Mouse (Mus musculus): Measurements from ENCODE around the gene Bhlhe23. TPM values are rescaled to one million over a fixed set of nuclear protein-coding genes. Genes with fewer than 3 reads are reported as not detected.
A peak's percentile ranks its signal among the peaks of the same experiment; 100 is the strongest.

Gene Bhlhe23
- 1.2 and 1.9 TPM in 2 replicates for polyA plus RNA-seq (2016; fragmentation: Nextera tagmentation; extraction: Ambion mirVana)

DNA sequence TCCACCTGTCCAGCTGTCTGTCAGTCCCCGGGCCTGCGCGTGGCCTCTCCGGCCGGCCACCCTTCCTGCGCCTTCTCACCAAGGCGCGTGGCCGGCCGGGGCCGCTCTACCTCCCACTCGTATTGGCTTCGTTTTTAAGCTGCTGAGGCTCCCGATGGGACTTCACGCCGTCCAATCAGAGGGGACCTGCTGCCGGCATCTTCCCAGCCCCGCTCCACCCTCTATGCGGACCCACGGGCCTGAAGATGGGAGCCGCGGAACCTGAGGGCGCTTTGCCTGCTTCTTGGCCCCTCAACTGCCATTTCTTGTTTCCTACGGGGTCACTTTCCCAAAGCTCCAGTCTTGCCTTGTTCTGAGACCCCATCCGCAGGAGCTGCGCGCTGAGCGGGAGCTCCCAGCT lies at the start of gene Bhlhe23:
Gene Bhlhe23, minus strand, starts transcription at position 108 of the 400 bp plus-strand sequence.
- no peaks in the 10 kb centered on the region for H3K36me3 ChIP-seq (replicated peaks)
- H3K4me1 ChIP-seq = peaks cover 12% of the 10 kb centered on the region
- 1% methylated on average over 28 of the region's 28 CpGs for WGBS
- H3K4me3 ChIP-seq = peak within 1 kb of the TSS; percentile 46
- no peaks in the 10 kb centered on the region for H3K9me3 ChIP-seq
- H3K27ac ChIP-seq (replicated peaks) = no peak within 1 kb of the TSS
- DNase-seq (ENCODE audit: low spot score) = no peak
- H3K27me3 ChIP-seq (replicated peaks; ENCODE audit: low read depth, poor library complexity, severe bottlenecking) = peaks cover 97% of the 10 kb centered on the region

DNA sequence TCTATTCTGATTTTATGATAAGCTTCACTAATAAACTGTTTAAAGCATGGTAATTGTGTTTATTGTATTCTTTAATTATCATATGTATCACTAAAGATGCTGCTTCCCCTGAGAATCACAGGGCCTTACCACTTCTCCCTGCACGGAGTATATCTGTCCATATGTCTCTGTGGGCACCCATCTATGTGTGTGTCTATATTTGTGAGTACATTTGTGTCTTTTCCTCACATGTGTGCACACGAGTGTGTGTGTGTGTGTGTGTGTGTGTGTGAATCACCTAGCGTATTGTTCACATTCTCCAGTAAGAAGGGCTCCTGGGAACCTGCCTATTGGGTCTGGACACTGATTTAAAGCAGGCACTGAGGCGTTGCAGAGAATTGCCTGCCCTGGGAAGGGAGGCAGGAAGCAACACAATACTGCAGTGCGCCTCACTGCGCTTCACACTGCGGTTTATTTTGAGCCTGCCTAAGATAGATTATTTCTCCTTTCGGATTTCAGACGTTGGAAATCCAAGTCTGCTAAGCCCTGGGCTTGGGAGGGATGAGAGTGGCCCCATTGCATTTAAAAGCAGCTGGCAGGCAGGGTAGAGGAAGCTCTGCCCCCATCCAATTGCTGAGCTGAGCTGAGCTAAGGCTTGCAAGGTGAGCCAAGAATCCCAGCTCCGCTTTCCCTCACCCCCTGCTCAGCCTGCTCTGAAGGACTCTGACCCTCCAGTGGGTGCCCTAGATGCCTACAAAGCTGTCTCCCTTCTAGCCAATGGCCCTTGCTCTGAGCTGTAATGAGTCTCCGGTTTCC lies 48.6 kb upstream of the Bhlhe23 start:
- WGBS = 49% methylated on average over 11 of the region's 11 CpGs
- no peak overlapping the region for H3K4me3 ChIP-seq
- no peak for DNase-seq (ENCODE audit: low spot score)
- H3K9me3 ChIP-seq = no peaks in the 10 kb centered on the region
- H3K36me3 ChIP-seq (replicated peaks) = no peaks in the 10 kb centered on the region
- H3K27me3 ChIP-seq (replicated peaks; ENCODE audit: low read depth, poor library complexity, severe bottlenecking) = 0 out of 2 replicates have a peak, but pooled peaks cover 3% of the 10 kb centered on the region
- no peak overlapping the region for H3K27ac ChIP-seq (replicated peaks)
- peaks cover 12% of the 10 kb centered on the region for H3K4me1 ChIP-seq

DNA sequence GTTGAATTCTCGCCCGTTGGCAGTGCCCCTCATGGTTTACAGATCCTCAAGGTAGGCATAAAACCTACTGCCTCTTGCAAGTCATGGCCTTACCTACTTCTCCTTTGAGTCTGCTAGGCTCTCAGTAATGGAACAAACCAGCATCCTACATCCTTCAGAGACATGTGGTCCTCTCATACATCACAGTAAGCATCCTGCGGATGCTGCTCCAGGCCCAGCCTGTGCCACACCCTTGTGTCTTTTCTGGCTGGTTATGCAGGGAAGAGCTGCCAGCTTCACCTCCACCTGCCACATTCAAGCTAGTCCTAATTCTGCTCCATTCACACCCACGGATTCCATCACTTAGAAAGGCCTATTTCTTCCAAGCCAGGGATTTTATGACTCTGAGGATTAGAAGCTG lies 48.0 kb upstream of the Bhlhe23 start:
- H3K36me3 ChIP-seq (replicated peaks) = no peaks in the 10 kb centered on the region
- WGBS = 78% methylated on average over 4 of the region's 4 CpGs

DNA sequence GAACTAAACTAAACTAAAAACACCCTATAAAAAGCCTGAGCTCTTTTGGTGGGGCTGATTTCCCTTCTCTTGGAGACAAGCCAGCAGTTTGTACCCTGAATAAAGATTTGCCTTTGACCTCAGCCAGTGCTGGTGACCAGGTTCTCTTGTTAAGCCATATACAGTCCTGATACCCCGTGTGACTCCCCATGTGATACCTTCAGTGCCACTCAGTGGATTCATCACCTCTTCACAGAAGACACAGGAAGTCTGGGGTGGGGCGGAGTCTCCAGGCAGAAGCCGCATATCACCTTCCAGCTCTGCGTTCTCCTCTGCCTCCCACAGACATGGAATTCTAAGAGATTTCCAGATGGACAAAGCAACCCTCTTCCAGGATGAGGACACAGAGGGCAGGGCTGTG lies 47.4 kb upstream of the Bhlhe23 start:
- H3K27me3 ChIP-seq (replicated peaks; ENCODE audit: low read depth, poor library complexity, severe bottlenecking) = 0 out of 2 replicates have a peak, but pooled peaks cover 3% of the 10 kb centered on the region
- no peaks in the 10 kb centered on the region for H3K36me3 ChIP-seq (replicated peaks)
- H3K9me3 ChIP-seq = no peaks in the 10 kb centered on the region
- 83% methylated on average over 4 of the region's 4 CpGs for WGBS
- H3K4me1 ChIP-seq = peaks cover 12% of the 10 kb centered on the region
- H3K4me3 ChIP-seq = no peak overlapping the region
- H3K27ac ChIP-seq (replicated peaks) = no peak overlapping the region
- DNase-seq (ENCODE audit: low spot score) = no peak

More for the DNA sequence above, 48.0 kb upstream of the Bhlhe23 start:
- Histone ChIP-seq H3K27ac (replicated peaks) (no peak overlapping the region), H3K4me3 (no peak overlapping the region), H3K9me3 (no peaks in the 10 kb centered on the region), H3K4me1 (peaks cover 12% of the 10 kb centered on the region), H3K27me3 (replicated peaks; ENCODE audit: low read depth, poor library complexity, severe bottlenecking) (0 out of 2 replicates have a peak, but pooled peaks cover 3% of the 10 kb centered on the region)
- no peak for DNase-seq (ENCODE audit: low spot score)

DNA sequence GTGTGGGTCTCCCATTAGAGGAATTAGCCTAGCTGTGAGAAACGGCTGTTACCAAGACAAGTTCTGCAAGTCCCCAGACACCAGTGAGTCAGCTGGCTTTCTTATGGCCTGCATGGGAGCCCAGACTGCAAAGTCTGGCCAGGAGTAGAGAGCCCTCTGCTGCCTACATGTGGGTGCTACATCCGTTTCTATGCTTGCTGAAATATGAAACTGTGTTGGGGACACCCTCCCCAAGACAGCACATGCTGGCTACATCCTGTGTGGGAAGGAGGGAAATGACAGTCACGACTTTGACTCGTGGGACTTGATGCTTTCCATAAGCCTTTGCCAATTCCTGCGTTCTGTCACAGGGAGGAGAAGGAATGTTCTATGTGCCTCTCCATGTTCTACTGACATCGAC lies 45.8 kb upstream of the Bhlhe23 start:
- WGBS = 42% methylated on average over 6 of the region's 6 CpGs
- DNase-seq (ENCODE audit: low spot score) = peak; percentile 26
- no peak overlapping the region for H3K27ac ChIP-seq (replicated peaks)

DNA sequence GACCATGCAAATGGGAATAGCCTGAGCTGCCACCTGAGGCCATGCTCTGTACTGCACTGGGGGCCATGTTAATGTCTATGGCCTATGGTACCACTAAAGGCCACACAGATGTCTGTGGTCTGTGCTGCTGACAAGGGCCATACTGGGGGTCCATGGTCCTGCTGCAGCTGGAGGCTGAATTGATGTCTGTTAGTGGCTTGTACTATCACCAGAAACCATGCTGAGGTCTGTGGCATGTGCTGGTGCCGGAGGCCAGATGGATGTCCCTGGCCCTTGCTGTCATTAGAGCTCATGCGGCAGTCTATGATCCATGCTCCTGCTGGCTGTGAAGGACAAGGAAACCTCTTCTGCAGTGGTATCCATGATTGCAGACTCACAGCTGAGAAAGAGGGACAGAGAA lies 42.8 kb upstream of the Bhlhe23 start:
- peaks cover 6% of the 10 kb centered on the region; the same call in 1 of the 2 replicates for H3K4me1 ChIP-seq
- no peak overlapping the region for H3K4me3 ChIP-seq
- H3K9me3 ChIP-seq = no peaks in the 10 kb centered on the region
- no peak for DNase-seq (ENCODE audit: low spot score)
- H3K36me3 ChIP-seq (replicated peaks) = no peaks in the 10 kb centered on the region
- H3K27me3 ChIP-seq (replicated peaks; ENCODE audit: low read depth, poor library complexity, severe bottlenecking) = no peaks in the 10 kb centered on the region
- H3K27ac ChIP-seq (replicated peaks) = no peak overlapping the region
- WGBS = 91% methylated on average over 2 of the region's 2 CpGs

More for the DNA sequence above, 45.8 kb upstream of the Bhlhe23 start:
- H3K4me1 ChIP-seq = peaks cover 12% of the 10 kb centered on the region
- no peaks in the 10 kb centered on the region for H3K9me3 ChIP-seq
- H3K27me3 ChIP-seq (replicated peaks; ENCODE audit: low read depth, poor library complexity, severe bottlenecking) = 0 out of 2 replicates have a peak, but pooled peaks cover 3% of the 10 kb centered on the region
- no peak overlapping the region for H3K4me3 ChIP-seq
- H3K36me3 ChIP-seq (replicated peaks) = no peaks in the 10 kb centered on the region

DNA sequence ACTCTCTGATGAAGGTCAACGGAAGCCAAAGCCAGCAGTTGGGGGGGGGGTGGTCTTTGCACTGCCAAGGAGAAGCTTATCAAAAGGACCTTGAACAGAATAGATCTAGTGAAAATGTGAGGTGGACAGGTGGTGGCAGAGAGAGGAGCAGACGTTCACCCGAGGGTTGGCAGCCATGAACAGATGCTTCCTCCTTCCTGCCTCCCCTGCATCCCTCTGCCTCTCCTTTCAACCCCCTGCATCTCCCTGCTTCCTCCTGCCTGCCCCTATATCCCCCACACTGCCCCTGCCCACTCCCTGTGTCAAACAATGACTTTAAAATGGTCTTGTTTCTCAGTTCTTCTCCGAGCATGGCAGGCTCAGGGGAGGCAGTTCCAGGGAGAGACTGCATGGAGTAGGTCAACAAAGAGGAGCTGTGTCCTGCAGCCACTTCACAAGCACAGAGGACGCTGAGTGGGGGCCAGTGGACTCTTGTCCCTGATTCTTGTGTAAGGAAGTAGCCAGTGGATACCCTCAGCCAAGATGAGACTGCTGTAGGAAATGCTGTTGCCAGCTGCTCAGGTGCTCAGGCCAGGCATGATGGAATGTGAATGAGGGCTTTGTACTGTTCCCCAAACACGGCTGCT lies 39.9 kb upstream of the Bhlhe23 start:
- no peak overlapping the region for H3K4me3 ChIP-seq
- H3K27me3 ChIP-seq (replicated peaks; ENCODE audit: low read depth, poor library complexity, severe bottlenecking) = 0 out of 2 replicates have a peak, but pooled peaks cover 3% of the 10 kb centered on the region
- no peaks in the 10 kb centered on the region for H3K36me3 ChIP-seq (replicated peaks)
- H3K9me3 ChIP-seq = no peaks in the 10 kb centered on the region
- DNase-seq (ENCODE audit: low spot score) = no peak
- H3K4me1 ChIP-seq = no peaks in the 10 kb centered on the region
- WGBS = 66% methylated on average over 6 of the region's 6 CpGs
- no peak overlapping the region for H3K27ac ChIP-seq (replicated peaks)

DNA sequence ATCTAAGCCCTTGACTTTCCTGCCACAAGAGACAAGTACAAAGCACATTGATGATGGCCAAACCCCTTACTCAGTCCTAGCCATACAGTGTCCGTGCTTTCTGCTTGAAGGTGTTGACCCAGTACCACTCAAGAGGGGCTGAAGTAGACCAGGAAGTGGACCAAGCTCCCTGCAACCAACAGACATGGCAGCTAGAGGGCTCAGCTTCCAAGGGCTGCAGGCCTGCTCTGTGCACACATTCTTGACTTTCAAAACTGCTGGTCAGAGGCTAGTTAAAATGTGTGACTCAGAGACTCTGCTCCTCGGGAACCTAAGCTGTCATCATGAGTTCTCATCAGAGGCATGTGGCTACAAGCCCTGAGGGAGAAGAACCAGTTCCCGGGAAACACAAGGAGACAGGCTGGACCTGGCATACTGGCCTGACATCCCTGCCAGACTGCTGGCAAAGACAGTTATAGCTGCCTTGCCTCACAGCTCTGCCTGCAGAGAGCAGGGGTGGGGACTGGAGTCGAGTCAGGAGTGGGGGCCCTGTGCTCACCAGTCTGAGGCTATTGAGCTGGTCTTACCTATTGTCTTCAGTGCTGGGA lies 37.4 kb upstream of the Bhlhe23 start:
- Histone ChIP-seq H3K9me3 (no peaks in the 10 kb centered on the region), H3K4me3 (no peak overlapping the region), H3K27ac (replicated peaks) (no peak overlapping the region), H3K36me3 (replicated peaks) (no peaks in the 10 kb centered on the region), H3K4me1 (no peaks in the 10 kb centered on the region), H3K27me3 (replicated peaks; ENCODE audit: low read depth, poor library complexity, severe bottlenecking) (0 out of 2 replicates have a peak, but pooled peaks cover 3% of the 10 kb centered on the region)
- WGBS = 71% methylated on average over 4 of the region's 4 CpGs
- no peak for DNase-seq (ENCODE audit: low spot score)

DNA sequence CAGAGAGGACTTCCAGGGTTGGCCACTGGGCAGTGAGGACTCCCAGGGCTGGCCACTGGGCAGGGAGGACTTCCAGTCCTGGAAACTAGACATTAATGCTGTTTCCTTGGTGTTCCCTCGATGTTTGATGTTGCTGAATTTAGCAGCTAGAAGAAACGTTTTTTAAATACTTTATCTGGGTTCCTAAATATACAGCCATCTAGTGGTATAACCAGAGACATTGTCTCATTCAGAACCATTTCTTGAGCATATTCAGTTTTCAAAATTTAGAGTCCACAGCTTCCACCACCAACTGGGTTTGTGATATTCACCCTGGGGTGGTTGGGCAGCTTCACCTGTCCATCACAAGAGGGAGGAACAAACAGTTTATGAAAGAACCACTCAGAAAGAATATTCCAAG lies 34.3 kb upstream of the Bhlhe23 start:
- WGBS = 69% methylated on average over 2 of the region's 2 CpGs
- Histone ChIP-seq H3K36me3 (replicated peaks) (no peaks in the 10 kb centered on the region), H3K4me1 (no peaks in the 10 kb centered on the region), H3K27ac (replicated peaks) (no peak overlapping the region), H3K27me3 (replicated peaks; ENCODE audit: low read depth, poor library complexity, severe bottlenecking) (0 out of 2 replicates have a peak, but pooled peaks cover 3% of the 10 kb centered on the region), H3K9me3 (no peaks in the 10 kb centered on the region), H3K4me3 (no peak overlapping the region)
- no peak for DNase-seq (ENCODE audit: low spot score)

DNA sequence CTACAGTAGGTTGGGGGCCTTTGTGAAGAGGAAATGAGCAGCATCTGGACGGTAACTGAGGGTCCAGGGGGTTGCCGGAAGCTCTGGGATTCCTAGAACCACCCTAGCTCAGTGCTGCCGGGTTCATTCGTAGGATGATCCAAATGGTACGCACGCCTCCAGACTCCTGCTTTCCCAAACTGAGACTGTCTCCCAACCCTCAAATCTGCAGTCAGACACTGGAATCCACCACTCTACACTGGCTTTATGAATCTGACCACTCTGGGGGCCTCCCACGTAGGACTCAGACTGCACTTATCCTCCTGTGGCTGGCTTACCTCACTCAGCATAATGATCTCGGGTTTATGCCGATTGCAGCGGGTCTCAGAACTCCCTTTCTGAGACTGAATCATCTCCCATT lies 32.8 kb upstream of the Bhlhe23 start:
- Histone ChIP-seq H3K36me3 (replicated peaks) (no peaks in the 10 kb centered on the region), H3K4me3 (no peak overlapping the region), H3K9me3 (no peaks in the 10 kb centered on the region), H3K27ac (replicated peaks) (no peak overlapping the region), H3K4me1 (no peaks in the 10 kb centered on the region), H3K27me3 (replicated peaks; ENCODE audit: low read depth, poor library complexity, severe bottlenecking) (0 out of 2 replicates have a peak, but pooled peaks cover 3% of the 10 kb centered on the region)
- WGBS = 76% methylated on average over 10 of the region's 10 CpGs
- DNase-seq (ENCODE audit: low spot score) = no peak

DNA sequence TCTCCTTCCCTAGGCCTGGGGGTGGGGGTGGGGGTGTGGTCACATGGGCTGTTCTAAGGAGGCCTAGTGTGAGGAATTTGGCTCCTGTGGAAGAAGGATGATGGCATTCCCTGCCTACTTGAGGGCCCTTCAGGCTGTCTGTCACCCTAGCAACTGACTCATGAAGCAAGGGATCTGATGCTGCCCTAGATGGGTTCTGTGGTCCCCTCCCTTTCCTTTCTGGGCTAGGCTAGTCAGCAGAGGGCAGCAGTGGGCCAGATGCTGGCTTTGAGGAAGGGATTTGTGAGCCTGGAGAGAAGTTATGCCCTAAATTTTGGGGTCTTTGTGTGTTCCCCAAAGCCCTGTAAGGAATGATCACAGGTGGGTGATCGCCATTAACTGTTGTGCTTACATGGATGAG lies 29.3 kb upstream of the Bhlhe23 start:
- no peaks in the 10 kb centered on the region; the same call in 1 of the 2 replicates for H3K4me1 ChIP-seq
- H3K9me3 ChIP-seq = no peaks in the 10 kb centered on the region
- no peak overlapping the region for H3K27ac ChIP-seq (replicated peaks)
- no peaks in the 10 kb centered on the region for H3K27me3 ChIP-seq (replicated peaks; ENCODE audit: low read depth, poor library complexity, severe bottlenecking)
- no peak overlapping the region for H3K4me3 ChIP-seq
- DNase-seq (ENCODE audit: low spot score) = peak; percentile 42
- no peaks in the 10 kb centered on the region for H3K36me3 ChIP-seq (replicated peaks)
- WGBS = 52% methylated on average over 1 of the region's 1 CpGs

DNA sequence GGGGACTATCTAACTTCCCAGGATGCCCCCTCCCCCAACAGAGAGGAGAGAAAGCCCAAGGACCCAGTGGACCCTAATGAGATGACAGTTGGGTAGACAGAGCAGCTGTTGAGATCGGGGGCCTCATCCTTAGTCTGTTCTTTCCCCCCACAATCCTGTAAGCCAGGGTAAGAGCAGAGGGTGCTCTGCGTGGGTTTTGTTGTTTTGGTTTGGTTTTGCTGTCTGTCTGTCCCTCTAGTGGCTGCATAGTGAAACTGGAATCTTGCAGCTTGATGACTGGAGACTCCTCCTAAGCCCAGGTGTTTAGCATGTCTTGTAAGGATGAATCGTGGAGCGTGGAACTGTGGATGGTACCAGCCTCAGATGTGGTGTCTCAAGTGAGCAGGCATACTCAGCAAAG lies 19.3 kb upstream of the Bhlhe23 start:
- no peak for DNase-seq (ENCODE audit: low spot score)
- H3K27me3 ChIP-seq (replicated peaks; ENCODE audit: low read depth, poor library complexity, severe bottlenecking) = no peaks in the 10 kb centered on the region
- H3K4me3 ChIP-seq = no peak overlapping the region
- 63% methylated on average over 4 of the region's 4 CpGs for WGBS
- H3K9me3 ChIP-seq = no peaks in the 10 kb centered on the region
- no peaks in the 10 kb centered on the region for H3K36me3 ChIP-seq (replicated peaks)
- peaks cover 12% of the 10 kb centered on the region for H3K4me1 ChIP-seq
- H3K27ac ChIP-seq (replicated peaks) = peak overlapping the region; percentile 24; the same call in 1 of the 2 replicates
